Mouse (Mus musculus): Measurements from ENCODE around the gene Zfp988. TPM values are rescaled to one million over a fixed set of nuclear protein-coding genes. Genes with fewer than 3 reads are reported as not detected.
"Not testable (repeated sequence)": the region's sequence is repeated elsewhere in the genome, so short reads cannot be mapped to it uniquely, and the experiment has no call there.

Zfp988 gene
- polyA plus RNA-seq, 1 experiment from 2014 or later: not detected

GRCm38 (mm10) chr4:147383199-147383598 lies 77.7 kb downstream of the Zfp988 start:
- WGBS: 81% methylated on average over 2 of the region's 4 CpGs
- H3K9ac ChIP-seq (replicated peaks; ENCODE audit: low read depth); H3K36me3 ChIP-seq (ENCODE audit: insufficient read depth, low read length); ATAC-seq; H3K9me3 ChIP-seq (ENCODE audit: low read length); H3K4me1 ChIP-seq (ENCODE audit: insufficient read depth, low read depth, low read length); H3K27ac ChIP-seq (ENCODE audit: low read length); H3K4me2 ChIP-seq (replicated peaks; ENCODE audit: low read depth, low read length); DNase-seq (ENCODE audit: low spot score); H3K27me3 ChIP-seq (replicated peaks; ENCODE audit: insufficient read depth, low read length); H3K4me3 ChIP-seq (ENCODE audit: low read depth, low read length): not testable (repeated sequence)

Other genes with a start within 250 kb of the Zfp988 start
- gene Zfp991, start 173.6 kb upstream of the Zfp988 start, polyA plus RNA-seq (2015; fragmentation: Nextera tagmentation; extraction: Ambion mirVana): 1.9 and 2.1 TPM in 2 replicates
- gene Zfp978, start 55.6 kb downstream of the Zfp988 start, polyA plus RNA-seq (2015; fragmentation: Nextera tagmentation; extraction: Ambion mirVana): 0.17 TPM in 1 of 2 replicates, not detected in the other
- gene Zfp982, start 186.7 kb downstream of the Zfp988 start, polyA plus RNA-seq (2015; fragmentation: Nextera tagmentation; extraction: Ambion mirVana): 1.4 and 1.7 TPM in 2 replicates
- 0.05 and 0.11 TPM in 2 replicates for gene Gm16503, start 234.5 kb downstream of the Zfp988 start, polyA plus RNA-seq (2015; fragmentation: Nextera tagmentation; extraction: Ambion mirVana)
- gene Zfp985, start 247.6 kb downstream of the Zfp988 start, polyA plus RNA-seq (2015; fragmentation: Nextera tagmentation; extraction: Ambion mirVana): 0.19 and 0.49 TPM in 2 replicates